Mouse (Mus musculus) naive thymus-derived CD4-positive, alpha-beta T cell, adult 5 months (primary cell): ENCODE results near the gene Lhfpl5. TPM values are rescaled to one million over a fixed set of nuclear protein-coding genes. Genes with fewer than 3 reads are reported as not detected.

ENCODE experiments used
- polyA plus RNA-seq: library from polyadenylated mRNA; unstranded; fragments of 100-300 nt; shearing (Covaris generic); gene quantifications from one replicate; pipeline ENCODE4 v1.2.1, GENCODE M21; 2017

Gene Lhfpl5
- 1.1 TPM for polyA plus RNA-seq

GRCm38 (mm10) chr17:28575244-28576125 is at the start of gene Lhfpl5:
Lhfpl5 (plus strand) TSS chr17:28575641.

GRCm38 (mm10) chr17:28530506-28530905 is 44.9 kb upstream of the Lhfpl5 start, which contains the start of gene Armc12:
Armc12 (plus strand) TSS chr17:28530806.

GRCm38 (mm10) chr17:28549111-28549510 is 26.3 kb upstream of the Lhfpl5 start, which contains the start of gene Clpsl2:
Clpsl2 (plus strand) TSS chr17:28549411.

GRCm38 (mm10) chr17:28560598-28560997 is 14.8 kb upstream of the Lhfpl5 start, which contains the start of gene Clps:
Clps (minus strand) TSS chr17:28560766.

GRCm38 (mm10) chr17:28622300-28622759 is 46.9 kb downstream of the Lhfpl5 start, which contains the start of gene Srpk1:
Srpk1 (minus strand) TSS chr17:28622709.

Other genes with a start within 250 kb of the Lhfpl5 start
- gene Rpl10a, start 247.2 kb upstream of the Lhfpl5 start, polyA plus RNA-seq, result 503 TPM
- not detected for gene Tead3, start 224.8 kb upstream of the Lhfpl5 start, polyA plus RNA-seq
- not detected for gene Tulp1, start 210.4 kb upstream of the Lhfpl5 start, polyA plus RNA-seq
- gene Fkbp5, start 58.1 kb upstream of the Lhfpl5 start, polyA plus RNA-seq, result 53.3 TPM
- gene Armc12, start 44.8 kb upstream of the Lhfpl5 start, polyA plus RNA-seq, result not detected
- gene Clpsl2, start 26.2 kb upstream of the Lhfpl5 start, polyA plus RNA-seq, result not detected
- not detected for gene Clps, start 14.9 kb upstream of the Lhfpl5 start, polyA plus RNA-seq
- gene Srpk1, start 47.1 kb downstream of the Lhfpl5 start, polyA plus RNA-seq, result 385 TPM
- gene Slc26a8, start 114.6 kb downstream of the Lhfpl5 start, polyA plus RNA-seq, result 2.0 TPM
- gene Mapk14, start 115.7 kb downstream of the Lhfpl5 start, polyA plus RNA-seq, result 116 TPM
- gene AC170998.1, start 150.4 kb downstream of the Lhfpl5 start, polyA plus RNA-seq, result 9.8 TPM
- gene Mapk13, start 193.7 kb downstream of the Lhfpl5 start, polyA plus RNA-seq, result not detected
- gene Brpf3, start 225.4 kb downstream of the Lhfpl5 start, polyA plus RNA-seq, result 16.0 TPM